Mouse (Mus musculus) ES-CJ7 (cell line): Measurements from ENCODE around the gene Frmpd4.

ENCODE experiments used
- DNase-seq: peaks from one replicate; pipeline ENCODE4 v3.0.0; 2011; ENCODE audit warnings: low read depth, low spot score

Gene Frmpd4

GRCm38 (mm10) chrX:168577131-168577530, at the start of gene Frmpd4:
Gene Frmpd4 (minus strand): TSS chrX:168577231.
- no peak for DNase-seq

- DNase-seq = no peak
Observed at GRCm38 (mm10) chrX:168595193-168595592, 18.2 kb upstream of the Frmpd4 start.

DNA sequence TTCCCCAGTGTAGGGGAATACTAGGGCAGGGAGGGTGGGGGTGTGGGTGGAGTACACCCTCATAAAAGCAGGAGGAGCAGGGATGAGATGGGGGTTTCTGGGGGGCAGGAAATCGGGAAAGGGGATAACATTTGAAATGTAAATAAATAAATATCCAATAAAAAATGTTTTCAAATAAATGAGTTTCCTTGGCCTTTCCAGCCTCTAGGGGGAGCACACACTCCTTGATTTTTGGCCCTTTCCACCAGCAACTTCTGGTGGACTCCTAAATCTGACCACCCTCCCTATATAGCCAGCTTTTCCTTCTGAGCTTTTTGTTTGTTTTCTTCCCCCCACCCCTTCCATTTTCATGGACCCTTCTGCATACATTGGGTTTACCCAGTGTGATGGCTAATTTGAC, 7.3 kb upstream of the Frmpd4 start:
- DNase-seq = no peak

- no peak for DNase-seq
Observed at GRCm38 (mm10) chrX:168571808-168572207, 5.2 kb downstream of the Frmpd4 start.

DNA sequence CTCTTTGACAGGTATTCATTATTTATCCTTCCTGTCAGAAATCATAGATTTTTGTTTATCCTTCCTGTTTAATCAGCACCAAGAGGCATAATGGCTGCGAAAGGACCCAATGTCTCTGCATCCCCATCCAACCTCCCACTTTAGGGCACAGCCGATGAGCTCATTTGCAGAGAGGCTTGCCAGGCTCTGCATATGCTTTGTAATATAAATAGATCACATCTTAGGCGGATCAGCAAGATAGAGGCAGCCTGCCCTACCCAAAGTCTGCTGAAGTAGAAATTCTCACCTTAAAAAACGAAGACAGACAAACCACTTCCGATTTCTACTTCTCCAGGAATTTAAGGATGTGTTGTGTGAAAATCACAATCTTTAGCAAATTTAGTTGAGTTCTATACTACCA, 7.8 kb downstream of the Frmpd4 start:
- no peak for DNase-seq

DNA sequence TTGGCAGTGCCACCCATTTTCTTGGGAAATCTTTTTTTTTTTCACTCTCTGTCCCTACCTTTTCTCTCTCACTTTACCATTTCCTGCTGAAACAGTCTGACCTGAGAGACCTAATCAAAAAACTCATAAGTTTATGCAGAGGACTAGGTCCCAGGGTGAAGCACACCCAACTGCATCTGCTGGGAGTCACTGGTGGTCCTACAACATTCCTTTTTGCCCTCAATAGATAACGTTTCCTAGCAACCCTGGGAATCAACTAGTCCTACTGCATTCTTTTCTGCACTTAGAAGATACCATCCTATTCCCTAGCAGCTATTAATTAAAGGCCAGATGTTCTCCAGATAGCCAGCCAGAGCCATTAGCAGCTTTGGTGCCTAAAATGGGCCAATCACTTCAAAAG, 71.8 kb downstream of the Frmpd4 start:
- no peak for DNase-seq

DNA sequence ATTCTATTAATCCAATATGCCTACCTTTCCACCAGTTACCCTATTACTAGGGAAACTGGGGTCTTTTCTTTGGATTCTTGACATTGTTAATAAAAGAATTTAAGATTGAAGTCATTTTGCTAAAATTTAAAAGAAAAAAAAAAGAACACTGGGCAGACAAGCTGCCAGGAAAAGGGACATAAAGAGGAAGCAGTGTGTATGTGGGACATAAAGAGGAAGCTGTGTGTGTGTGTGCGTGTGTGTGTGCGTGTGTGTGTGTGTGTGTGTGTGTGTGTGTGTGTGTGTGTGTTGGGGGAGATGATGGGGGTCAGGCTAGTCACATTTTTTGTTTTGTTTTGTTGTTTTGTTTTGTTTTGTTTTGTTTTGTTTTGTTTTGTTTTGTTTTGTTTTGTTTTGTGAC, 121.8 kb downstream of the Frmpd4 start:
- DNase-seq = no peak

GRCm38 (mm10) chrX:168431206-168431605, 145.8 kb downstream of the Frmpd4 start:
- DNase-seq = no peak

DNA sequence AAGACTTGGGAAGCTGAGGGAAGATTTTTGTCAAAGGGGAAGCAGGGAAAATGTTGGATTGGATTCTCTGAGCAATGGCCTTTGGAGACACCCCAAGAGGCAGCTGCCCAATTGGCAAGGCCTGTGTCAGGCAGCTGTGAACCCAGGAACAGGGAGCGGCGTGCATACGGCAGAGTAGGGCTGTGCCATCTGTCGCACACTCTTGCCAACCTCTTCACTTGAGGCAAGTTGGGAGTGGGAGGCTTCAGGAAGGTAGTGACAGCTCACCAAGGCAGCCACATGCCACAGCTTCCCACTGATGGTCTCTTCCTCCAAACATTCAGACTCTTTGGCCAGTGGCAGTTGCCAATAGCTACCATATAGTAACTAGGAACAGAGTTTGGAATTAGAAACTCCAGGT, 147.2 kb downstream of the Frmpd4 start:
- no peak for DNase-seq

- DNase-seq = peak; percentile 38
Observed at GRCm38 (mm10) chrX:168415403-168415802, 161.6 kb downstream of the Frmpd4 start.

DNA sequence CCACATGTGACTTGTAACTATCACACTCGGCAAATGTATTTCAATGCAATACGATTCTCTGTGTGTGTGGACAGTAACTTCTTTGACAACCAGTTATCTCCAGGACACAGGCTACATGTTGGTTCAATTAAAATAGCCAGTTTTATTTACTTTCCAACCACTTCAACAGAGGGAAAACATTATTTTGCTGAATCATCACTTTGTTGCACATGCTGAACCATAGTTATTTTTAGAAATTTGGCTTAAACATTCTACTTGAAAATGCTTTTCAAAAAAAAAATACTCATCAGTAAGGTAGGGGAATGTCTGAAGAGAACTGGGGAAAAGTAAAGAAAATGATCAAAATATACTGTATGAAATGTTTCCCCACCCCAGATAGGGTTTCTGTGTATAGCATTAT, 173.5 kb downstream of the Frmpd4 start:
- no peak for DNase-seq

DNA sequence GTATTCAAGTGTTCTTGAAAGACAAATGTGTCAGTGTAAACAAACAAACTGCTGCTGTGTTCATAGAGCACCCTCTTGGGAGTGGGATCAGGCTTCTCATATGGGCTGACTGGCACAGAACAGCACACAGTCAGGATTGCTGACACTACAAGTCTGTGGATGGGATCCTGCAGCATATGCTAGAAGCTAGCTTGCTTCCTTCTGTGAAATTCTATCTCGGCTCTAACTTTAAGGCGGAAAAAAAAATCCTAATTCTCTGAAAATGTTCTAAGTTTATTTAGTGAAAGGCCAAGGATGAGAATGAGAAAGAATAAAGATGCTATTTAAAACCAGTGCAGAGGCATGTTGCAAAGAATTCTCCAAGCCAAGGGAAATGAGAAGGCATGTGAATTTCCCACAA, 226.6 kb downstream of the Frmpd4 start:
- no peak for DNase-seq

DNA sequence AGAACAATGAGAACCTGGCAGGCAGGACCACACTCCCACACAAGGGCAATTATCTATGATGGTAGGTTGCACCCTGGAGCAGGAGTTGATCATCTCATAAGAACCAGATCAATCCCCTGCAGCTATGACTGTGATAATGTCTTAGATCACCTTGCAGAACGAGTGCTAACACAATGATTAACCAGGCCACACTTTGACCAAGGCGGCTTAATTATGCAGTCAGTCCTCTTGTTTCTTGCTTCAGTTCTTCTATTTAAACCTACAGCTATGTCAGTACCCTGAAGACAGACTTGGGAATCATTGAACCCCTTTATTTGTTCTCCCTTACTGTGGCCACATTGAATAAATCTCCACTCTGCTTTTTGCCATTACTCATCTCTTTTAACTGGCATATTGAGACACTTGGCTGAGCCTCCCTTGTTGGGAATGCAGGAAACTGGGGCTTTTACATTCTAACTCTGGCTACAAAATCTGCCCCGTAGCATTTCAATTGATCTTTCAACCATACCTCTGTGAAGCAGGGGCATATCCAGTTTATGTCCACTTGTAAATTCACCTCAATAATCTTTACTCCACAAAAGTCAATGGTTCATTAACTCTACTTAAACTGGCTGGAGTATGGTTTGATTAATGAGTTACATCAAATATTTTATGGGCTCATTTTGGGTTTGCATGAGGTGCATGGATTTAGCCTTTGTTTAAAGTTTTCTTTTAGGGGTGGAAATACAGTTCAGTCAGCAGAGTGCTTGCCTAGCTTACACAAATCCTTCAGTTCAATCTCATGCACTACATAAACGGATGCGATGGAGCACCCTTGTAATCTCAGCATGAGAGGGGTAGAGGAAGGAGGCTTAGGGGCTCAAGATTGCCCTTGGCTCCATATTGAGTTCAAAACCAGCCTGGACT, 227.5 kb downstream of the Frmpd4 start:
- DNase-seq = no peak

GRCm38 (mm10) chrX:168338212-168338611, 238.8 kb downstream of the Frmpd4 start:
- DNase-seq = no peak

- no peak for DNase-seq
Observed at GRCm38 (mm10) chrX:168325161-168325560, 251.9 kb downstream of the Frmpd4 start.

DNA sequence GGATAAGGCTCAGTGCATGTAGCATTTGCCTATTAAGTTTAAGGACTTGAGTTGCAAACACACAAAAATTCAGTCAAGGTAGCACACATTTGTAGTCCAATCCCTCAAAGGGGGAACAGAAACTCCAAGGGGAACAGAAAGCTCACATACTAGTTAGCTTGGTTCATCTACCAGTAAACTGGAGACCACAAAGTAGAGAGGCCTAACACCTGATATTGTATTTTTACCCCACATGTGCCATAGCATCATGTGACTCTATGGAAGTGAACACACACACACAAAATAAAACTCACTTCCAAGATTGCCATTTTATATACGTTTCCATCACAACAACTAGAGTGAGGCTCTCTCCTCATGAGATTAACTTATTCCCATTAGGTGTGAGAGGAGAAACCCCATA, 264.9 kb downstream of the Frmpd4 start:
- DNase-seq = no peak

DNA sequence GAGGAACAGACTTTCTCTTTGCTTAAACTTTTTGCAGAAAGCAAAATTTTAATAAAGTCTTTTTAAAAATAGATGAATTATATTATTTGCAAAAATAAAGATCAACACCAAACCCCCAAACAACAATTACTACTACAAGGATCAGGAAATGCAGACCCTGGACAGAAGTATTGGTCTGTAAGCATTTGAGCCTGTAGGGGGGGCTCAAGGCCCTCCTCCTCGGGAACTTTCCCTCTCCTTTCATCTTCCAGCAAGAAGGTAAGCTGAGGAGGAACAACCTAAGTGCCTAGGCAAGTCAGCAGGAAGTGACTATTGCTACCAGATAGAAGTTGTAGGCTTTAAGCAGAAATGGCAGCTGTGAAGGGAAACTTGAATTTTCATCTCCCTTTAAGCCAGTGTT, 266.9 kb downstream of the Frmpd4 start:
- DNase-seq = peak; percentile 2

DNA sequence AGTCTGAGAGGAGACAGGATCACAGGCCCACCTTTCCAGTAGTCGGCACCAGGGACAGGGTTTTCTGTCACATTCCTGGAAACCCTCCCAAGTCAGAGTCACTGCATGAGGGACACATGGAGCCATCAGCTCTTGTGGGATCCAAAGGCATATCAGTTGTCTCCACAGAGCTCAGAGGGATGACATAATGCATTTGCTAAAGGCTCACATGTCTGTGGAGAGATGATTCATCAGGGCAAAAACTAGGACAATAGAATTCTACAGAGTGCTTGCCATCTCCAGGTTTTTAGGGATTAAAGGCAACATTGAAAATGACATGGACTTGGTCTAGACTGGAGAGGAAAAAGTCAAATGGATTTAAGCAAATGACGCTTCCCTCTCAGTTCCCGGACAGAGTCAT, 284.5 kb downstream of the Frmpd4 start:
- DNase-seq = no peak

DNA sequence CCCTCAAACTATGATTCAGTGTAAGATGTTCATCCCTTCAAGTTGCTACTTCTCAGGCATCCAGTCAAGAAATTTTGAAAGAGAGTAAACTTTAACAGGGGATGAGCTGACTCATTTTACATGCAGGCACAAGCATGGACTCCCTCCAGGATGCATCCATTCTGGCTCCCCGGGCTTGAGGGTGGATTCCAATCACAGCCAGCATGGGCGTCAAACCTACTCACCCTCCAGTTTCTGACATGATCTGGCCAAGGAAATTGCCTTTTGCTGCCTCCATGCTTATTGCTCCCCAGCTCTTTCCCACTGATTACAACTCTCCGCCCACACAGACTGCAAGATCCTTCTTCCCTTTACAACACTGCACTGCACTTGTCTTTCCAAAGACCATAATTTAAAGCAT, 370.0 kb downstream of the Frmpd4 start:
- DNase-seq = no peak

DNA sequence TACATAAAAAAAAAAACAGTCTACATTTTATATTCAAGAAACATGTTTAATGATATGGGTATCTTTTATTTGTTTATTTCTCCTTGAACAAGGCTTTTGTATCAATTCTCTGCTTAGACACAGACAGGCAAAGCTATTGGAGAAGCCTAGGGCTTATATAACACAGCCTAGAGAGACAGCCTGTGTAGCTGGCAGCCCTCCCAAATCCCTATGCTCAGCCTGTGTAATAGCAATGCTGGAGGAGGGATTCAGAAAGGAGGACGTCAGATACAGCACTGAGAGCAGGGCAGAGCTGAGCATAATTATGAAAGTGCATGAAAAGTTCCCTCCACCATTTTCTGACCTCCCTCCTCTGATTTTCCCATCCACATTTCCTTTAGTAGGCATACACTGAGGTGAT, 385.1 kb downstream of the Frmpd4 start:
- DNase-seq = no peak

GRCm38 (mm10) chrX:168189563-168189962, 387.5 kb downstream of the Frmpd4 start:
- no peak for DNase-seq

DNA sequence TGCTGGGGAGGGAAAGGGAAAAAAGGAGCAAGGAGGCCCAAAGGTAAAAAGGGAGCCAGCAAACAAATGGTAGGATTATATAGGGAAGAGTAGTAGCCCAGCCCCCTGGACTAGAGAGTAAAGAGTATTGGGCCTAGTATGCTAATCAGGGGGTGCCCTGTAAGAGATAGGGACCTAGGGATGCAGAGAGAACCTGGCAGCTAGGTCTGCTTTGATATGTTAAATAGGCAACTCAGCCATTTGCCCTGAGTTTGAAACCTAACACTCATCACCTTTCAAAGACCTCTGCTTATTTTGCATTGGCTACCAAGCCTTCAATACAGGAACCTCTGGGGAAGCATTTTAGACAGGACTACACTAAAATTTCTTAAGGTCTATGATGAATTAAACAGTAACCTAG, 414.0 kb downstream of the Frmpd4 start:
- peak; percentile 72 for DNase-seq

GRCm38 (mm10) chrX:168158866-168159265, 418.2 kb downstream of the Frmpd4 start:
- no peak for DNase-seq

DNA sequence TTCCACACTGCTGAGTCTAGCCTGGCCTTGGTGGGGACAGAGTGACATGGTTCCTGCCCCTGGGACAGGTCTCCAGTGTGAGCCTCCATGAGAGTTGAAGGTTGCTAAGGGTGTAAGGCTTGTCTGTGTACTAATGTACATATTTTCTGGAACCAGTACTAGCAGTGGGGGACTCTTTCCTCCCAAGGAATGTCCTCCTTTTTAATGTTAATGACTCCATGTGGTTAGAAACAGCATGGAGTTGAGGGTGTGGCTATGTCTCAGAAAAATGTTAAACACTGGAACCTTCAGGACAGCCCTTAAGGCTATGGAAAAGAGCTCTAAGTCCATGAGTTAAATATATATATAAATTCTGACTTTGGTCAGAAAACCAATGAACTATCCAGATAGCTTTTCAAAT, 436.0 kb downstream of the Frmpd4 start:
- peak; percentile 73 for DNase-seq
